Mouse (Mus musculus): ENCODE data around the gene Bcl2l1.

Bcl2l1 gene

DNA sequence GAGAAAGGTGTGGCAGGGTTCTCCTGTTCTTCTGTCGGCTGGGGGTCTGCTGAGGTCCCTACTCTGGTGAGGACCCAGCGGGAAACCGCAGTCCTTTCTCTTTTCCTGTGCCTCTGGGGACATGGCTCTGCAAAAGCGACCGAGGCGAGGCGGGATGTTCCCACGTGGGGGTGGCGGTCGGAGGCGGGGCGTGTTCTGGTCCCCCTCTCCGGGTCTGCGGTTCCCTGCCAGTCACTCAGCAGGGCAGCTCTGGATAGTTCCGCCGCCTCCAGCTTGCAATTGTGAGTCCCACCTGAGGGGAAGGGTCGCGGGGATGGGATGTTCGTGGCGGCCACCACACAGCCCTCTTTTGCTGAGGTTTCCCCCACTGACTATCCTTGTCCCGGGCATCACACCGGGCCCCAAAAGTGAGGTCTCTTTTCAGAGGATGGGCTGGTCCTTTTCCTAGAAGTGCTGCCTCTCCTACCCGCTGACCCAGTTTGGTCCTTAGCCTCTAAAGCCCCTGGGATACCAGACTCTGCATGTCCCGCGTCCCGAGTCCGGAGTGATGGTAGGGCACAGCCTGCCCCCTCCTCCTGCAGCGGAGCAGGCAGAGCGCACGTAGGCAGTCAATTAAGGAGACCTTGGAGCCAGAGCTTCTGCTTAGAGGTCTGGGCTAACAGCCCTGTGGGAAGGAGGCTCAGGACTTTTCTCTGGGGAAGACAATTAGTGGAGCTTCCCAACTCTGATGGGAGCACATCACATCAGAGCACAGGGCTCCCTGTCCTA, 77.4 kb downstream of the Bcl2l1 start, which contains the start of gene Cox4i2:
TSS of gene Cox4i2 (plus strand) at position 230 of the 768 bp plus-strand sequence.
- in situ Hi-C loops (cut with MboI; ENCODE audit: unreplicated experiment in 2 of 2), result no loop called here

DNA sequence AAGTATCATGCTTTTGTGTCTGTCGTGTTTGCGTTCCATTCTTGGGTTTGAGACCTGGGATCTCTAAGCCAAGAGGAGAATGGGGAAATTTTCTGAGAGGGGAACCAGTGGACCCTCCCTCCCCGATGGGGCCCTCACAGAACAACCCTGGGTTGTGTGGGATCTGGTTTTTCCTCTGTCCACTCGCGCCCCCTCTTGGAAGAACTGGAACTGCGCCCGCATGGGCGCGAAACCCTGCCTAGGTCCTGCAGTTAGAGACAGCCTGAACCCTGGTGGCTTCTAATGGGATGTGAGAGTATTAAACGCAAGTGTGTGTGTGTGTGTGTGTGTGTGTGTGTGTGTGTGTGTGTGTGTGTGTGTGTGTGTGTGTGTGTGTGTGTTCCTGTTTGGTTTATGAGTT, 89.1 kb downstream of the Bcl2l1 start:
- in situ Hi-C loops (cut with MboI; ENCODE audit: unreplicated experiment in 2 of 2), result no loop called here

DNA sequence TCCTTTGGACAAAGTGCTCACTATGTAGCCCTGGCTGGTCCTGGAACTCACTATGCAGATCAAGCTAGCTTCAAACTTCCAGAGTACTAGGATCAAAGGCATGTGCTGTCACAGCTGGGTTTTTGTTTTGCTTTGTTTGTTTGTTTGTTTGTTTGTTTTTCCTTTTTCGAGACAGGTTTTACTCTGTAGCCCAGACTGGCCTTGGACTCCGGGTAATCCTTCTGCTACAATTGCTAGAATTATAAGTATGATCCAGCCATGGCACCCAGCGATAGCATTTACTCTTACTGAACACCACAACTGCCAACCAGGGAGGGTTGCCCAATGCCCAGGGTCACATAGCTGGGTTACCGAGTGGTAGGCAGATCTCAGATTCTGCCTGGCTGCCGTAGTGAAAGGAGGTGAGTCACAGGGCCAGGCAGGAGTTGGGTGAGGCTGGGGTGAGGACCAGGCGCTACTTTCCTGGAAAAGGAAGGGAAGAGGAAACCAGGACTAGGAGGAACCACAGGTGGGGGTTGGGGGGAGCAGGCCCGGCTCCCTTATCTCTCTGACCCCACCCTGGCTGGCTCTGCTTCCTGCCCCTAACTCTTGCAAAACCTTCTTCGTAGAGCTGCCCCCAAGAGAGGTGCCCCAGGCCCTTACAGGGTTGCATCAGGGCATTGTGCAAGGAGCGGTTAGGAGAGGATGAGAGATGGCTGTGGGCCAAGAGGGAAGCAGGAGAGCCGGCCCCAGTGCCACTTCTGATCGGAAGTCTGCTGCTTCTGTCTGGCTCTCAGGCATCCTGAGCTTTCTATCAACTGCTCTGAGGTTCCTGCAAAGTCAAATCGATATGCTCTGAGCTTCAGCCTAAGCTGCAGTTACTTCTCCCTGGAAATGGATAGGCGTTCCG, 90.1 kb downstream of the Bcl2l1 start:
- in situ Hi-C loops (cut with MboI; ENCODE audit: unreplicated experiment in 2 of 2), result no loop called here

DNA sequence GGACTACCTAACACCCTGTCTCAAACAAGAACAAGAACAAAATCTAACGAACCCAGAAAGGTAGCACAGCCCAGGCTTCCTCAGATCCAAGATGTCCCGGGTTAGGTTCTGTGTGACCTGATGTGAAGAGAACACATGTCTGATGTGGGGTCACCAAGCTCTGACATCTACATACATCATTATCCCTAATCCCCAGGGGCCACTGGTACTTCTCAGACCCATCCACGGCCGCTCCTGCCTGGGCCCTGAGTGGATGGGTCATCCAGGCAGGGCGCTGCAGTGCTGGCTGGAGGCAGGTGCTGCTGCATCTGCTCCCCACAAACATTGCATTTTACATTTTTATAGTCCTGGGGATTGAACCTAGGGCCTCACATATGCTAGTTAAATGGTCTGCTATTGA, 91.0 kb downstream of the Bcl2l1 start:
- in situ Hi-C loops (cut with MboI; ENCODE audit: unreplicated experiment in 2 of 2), result no loop called here

DNA sequence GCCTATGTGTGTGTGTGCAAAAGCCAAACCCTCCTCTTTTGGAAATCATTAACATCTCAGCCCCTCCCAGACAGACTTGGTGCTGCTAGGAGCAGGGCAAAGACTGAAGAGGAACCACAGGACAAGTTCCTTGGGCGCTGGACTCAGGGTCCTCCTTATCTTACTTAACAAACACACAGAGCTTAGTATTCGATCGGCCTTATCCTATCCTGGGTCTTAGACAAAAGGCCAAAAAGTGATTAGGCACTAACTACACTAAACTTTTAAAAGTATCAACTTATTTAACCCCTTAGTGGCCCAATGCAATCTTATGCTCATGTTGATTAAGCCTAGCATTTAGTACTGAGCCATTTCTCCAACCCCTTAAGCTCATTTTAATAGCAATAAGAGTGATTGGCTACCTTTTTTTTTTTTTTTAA, 91.7 kb downstream of the Bcl2l1 start:
- in situ Hi-C loops (cut with MboI; ENCODE audit: unreplicated experiment in 2 of 2), result loop anchor here in 1 of 2 experiments (5.0 kb wide), 1 partner anchor 38 kb away; no protein-coding TSS in a partner anchor

DNA sequence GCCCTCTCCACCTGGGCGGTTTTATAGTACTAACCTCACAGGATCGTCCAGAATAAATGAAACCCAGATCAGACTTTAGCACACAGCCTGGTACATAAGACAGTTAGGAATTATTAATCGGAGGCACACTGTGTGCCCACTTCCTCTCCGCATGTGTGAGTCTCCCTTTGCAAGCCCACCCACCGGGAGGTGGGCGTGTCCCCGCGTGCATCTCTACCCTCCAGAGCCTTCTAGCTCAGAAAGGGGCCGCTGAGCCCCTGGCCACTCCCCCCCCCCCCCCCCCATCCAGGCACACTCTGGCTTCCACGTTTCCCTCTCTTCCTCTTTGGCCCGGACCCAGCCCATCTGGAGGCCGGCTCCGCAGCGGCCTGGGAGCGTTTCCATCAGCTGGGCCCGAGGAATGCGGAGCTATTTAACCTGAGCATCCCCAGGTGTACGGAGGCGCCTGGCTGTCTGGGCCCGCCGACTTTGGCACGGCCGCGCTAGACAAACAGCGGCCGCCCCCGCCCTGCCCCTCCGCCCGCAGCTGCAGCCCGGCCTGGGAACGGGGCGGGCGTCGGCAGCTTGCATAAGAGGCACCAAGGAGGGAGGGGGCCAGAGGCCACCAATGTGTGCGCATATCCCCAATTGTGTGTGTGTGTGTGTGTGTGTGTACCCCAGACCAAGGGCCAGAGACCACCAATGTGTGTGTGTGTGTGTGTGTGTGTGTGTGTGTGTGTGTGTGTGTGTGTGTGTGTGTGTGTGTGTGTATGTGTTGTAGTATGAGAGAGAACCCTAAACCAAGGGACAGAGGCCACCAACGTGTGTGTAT, 92.3 kb downstream of the Bcl2l1 start:
- in situ Hi-C loops (cut with MboI; ENCODE audit: unreplicated experiment in 2 of 2), result loop anchor here in 1 of 2 experiments (5.0 kb wide), 1 partner anchor 37 kb away; no protein-coding TSS in a partner anchor

DNA sequence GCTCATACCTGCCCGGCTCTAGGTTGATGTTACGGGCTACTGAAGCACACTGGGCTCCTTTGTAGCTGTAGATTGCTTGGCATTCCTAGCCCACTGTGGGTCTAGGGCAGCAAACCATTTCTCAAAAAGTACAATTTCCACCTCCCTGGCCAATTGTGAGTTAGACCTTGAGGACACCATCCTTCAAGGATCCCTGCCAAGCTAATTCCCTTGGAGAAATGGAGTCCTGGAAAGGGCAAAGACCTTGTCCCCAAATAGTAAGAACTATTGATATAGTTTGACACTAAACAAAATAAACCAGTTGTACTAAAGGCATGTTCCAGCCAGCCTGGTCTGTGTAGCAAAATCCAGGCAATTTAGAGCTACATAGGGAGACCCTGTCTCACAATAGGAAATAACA, 93.2 kb downstream of the Bcl2l1 start:
- in situ Hi-C loops (cut with MboI; ENCODE audit: unreplicated experiment in 2 of 2), result loop anchor here in 1 of 2 experiments (5.0 kb wide), 1 partner anchor 36 kb away; no protein-coding TSS in a partner anchor

DNA sequence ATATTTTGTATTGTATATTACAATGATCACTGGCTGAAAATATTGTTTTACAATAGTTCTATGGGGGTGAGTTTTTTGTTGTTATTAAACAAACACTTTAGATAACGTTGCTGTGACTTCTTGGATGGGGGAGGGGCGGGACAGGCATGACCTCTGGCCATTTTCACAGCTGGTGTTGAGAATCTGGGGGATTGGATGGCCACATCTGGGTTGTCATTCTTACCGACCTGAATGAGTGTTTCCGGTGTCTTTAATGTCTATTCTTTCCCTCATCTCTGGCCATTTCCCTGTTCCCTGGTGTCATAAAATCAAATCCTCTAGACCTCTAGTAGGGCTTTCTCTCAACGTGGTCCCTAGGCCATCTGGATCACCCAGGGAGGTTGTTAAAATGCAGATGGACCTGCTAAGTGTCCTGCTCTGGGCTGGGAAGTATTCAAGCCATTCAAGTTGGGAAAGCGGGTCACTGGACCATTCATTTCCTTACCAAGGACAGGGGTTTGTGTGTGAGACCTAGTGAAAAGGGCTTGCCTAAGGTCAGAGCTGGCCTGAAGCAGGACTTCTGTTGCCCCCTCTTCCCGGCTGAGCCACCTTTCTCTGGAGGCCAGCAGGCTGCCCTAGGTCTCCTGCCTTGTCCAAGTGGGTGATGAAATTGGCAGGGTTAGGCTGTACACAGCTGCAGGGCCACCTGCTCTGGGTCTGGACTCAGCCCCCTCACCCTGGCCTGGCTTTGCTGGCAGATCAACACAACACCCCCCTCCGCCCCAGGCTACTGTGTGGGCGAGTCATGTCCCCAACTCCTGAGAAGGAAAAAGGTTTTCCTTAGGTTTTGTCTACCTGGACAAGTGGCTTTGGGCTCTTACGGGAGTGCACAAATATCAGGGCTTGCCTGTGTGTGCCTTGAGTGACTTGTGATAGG, 94.0 kb downstream of the Bcl2l1 start:
- in situ Hi-C loops (cut with MboI; ENCODE audit: unreplicated experiment in 2 of 2), result loop anchor here in 1 of 2 experiments (5.0 kb wide), 1 partner anchor 35 kb away; no protein-coding TSS in a partner anchor

DNA sequence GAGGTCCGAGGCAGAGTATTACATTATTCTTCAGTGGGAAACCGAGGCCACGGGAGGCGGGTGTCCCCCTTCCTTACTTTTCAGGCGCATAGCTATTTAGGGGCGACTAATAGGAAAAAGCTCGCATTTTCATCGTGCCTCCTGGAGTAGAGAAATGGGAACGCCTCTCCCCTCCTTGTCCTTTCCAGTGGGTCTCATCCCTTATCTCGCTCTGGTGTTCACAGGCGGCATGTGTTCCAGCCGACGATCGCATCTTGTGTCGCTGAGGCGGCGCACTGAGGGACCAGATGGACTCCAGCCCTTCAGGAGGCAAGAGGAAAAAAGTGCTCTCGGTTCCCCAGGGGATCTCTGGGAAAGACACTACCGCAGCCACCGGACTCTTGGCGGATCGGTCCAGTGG, 94.8 kb downstream of the Bcl2l1 start:
- in situ Hi-C loops (cut with MboI; ENCODE audit: unreplicated experiment in 2 of 2), result loop anchor here in 1 of 2 experiments (5.0 kb wide), 1 partner anchor 34 kb away; no protein-coding TSS in a partner anchor

DNA sequence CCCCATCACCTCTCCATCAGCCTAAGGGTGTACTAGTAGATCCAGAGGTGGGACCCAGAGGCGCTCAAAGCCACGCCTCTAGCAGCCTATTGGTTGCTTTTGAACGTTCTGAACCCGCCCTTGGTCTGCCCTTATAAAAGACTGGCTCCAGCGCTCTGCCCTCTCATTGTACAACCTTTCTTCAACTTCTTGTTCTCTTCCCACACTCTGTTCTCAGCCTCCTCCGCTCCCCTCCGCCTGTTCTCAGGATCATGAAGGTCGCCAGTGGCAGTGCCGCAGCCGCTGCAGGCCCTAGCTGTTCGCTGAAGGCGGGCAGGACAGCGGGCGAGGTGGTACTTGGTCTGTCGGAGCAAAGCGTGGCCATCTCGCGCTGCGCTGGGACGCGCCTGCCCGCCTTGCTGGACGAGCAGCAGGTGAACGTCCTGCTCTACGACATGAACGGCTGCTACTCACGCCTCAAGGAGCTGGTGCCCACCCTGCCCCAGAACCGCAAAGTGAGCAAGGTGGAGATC, 95.4 kb downstream of the Bcl2l1 start, which contains the start of gene Id1:
TSS of gene Id1 (plus strand) at position 162 of the 512 bp plus-strand sequence.
- in situ Hi-C loops (cut with MboI; ENCODE audit: unreplicated experiment in 2 of 2), result loop anchor here in 1 of 2 experiments (5.0 kb wide), 1 partner anchor 34 kb away; no protein-coding TSS in a partner anchor

DNA sequence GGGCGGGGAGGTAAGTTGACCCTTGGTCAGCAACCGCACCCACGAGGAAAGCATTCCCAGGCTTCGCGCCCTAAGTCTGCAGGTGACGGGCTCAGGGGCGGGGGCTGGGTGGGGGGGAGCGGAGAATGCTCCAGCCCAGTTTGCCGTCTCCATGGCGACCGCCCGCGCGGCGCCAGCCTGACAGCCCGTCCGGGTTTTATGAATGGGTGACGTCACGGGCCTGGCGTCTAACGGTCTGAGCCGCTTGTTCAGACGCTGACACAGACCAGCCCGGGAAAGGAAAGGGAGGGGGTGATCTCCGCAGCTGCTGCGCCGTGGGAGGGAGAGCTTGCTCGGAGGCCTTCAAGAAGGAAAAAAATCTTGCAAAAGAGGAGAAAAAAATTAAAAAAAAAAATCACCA, 96.5 kb downstream of the Bcl2l1 start:
- in situ Hi-C loops (cut with MboI; ENCODE audit: unreplicated experiment in 2 of 2), result loop anchor here in 1 of 2 experiments (5.0 kb wide), 1 partner anchor 33 kb away; no protein-coding TSS in a partner anchor

DNA sequence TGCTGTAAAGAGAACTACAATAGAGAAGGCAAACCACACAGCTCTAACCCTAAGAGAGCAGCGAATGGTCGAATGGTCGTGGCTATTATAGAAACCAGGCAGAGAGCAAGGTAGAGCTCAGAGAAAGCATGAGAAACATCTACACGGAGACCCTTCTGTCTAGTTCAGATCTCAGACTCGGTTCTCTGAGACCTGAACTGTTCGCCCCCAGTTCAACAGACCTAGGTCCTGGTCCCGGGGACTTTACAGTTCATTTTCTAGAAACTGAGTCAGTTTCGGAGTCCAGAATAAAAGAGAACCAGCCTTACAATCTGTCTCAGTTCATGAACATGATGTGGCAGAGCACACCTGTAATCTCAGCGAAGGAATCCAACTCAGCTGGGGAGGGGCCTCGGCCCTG, 97.0 kb downstream of the Bcl2l1 start:
- in situ Hi-C loops (cut with MboI; ENCODE audit: unreplicated experiment in 2 of 2), result no loop called here

DNA sequence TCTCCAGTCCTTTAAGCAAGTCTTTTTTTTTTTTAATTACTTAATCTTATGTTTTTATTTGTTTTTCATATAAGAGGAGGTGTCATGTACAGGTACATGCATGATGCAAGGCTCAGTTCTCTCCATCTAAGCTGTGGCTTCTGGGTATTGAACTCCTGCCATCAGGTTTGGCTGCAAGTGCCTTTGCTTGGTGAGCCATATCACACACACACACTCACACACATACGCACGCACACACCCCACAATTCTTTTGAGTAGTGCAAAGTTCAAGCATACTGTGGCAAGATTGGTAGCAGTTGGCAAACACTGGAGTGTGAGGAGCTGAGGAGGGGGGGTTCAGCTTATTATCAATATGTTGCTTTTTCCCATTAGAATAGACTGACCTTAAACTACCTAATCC, 98.3 kb downstream of the Bcl2l1 start:
- in situ Hi-C loops (cut with MboI; ENCODE audit: unreplicated experiment in 2 of 2), result no loop called here
